Mouse (Mus musculus) forelimb bud, embryonic 11.5 days (tissue): Measurements from ENCODE around the gene Jsrp1.

ENCODE experiments used
- DNase-seq: peaks from one replicate; pipeline ENCODE4 v3.0.0-alpha.2; 2012; ENCODE audit warnings: low read depth, low spot score

Gene Jsrp1

GRCm38 (mm10) chr10:80813366-80813765 is at the start of gene Jsrp1:
TSS of gene Jsrp1 (minus strand) at chr10:80813498.
- DNase-seq, result no peak

- no peak for DNase-seq
Observed at GRCm38 (mm10) chr10:80862305-80862704, 49.0 kb upstream of the Jsrp1 start.

- DNase-seq, result no peak
Observed at GRCm38 (mm10) chr10:80858350-80858935, 45.1 kb upstream of the Jsrp1 start.

GRCm38 (mm10) chr10:80857848-80858247 is 44.5 kb upstream of the Jsrp1 start:
- no peak for DNase-seq

GRCm38 (mm10) chr10:80857386-80857785 is 44.1 kb upstream of the Jsrp1 start:
- DNase-seq, result no peak

- DNase-seq, result no peak
Observed at GRCm38 (mm10) chr10:80856908-80857307, 43.6 kb upstream of the Jsrp1 start.

- DNase-seq, result peak; percentile 41
Observed at GRCm38 (mm10) chr10:80856267-80856666, 43.0 kb upstream of the Jsrp1 start.

- no peak for DNase-seq
Observed at GRCm38 (mm10) chr10:80855749-80856073, 42.4 kb upstream of the Jsrp1 start.

GRCm38 (mm10) chr10:80854913-80855748 is 41.8 kb upstream of the Jsrp1 start, which contains the start of the genes Lsm7 and Sppl2b:
TSS of gene Lsm7 (minus strand) at chr10:80855209.
TSS of gene Sppl2b (plus strand) at chr10:80855275.
- DNase-seq, result peak; percentile 96

GRCm38 (mm10) chr10:80848571-80848970 is 35.3 kb upstream of the Jsrp1 start:
- DNase-seq, result no peak

GRCm38 (mm10) chr10:80845732-80846131 is 32.4 kb upstream of the Jsrp1 start:
- no peak for DNase-seq

- DNase-seq, result no peak
Observed at GRCm38 (mm10) chr10:80845055-80845693, 31.9 kb upstream of the Jsrp1 start.

- no peak for DNase-seq
Observed at GRCm38 (mm10) chr10:80843931-80844547, 30.7 kb upstream of the Jsrp1 start, which contains the start of gene Lingo3. TSS of gene Lingo3 (minus strand) at chr10:80844039.

GRCm38 (mm10) chr10:80843087-80843930 is 30.0 kb upstream of the Jsrp1 start:
- no peak for DNase-seq

GRCm38 (mm10) chr10:80842334-80842733 is 29.0 kb upstream of the Jsrp1 start:
- DNase-seq, result no peak

- DNase-seq, result no peak
Observed at GRCm38 (mm10) chr10:80841685-80842084, 28.4 kb upstream of the Jsrp1 start.

- DNase-seq, result no peak
Observed at GRCm38 (mm10) chr10:80839848-80840247, 26.6 kb upstream of the Jsrp1 start.

- DNase-seq, result no peak
Observed at GRCm38 (mm10) chr10:80838346-80838912, 25.1 kb upstream of the Jsrp1 start.

GRCm38 (mm10) chr10:80837827-80838226 is 24.5 kb upstream of the Jsrp1 start:
- no peak for DNase-seq

- no peak for DNase-seq
Observed at GRCm38 (mm10) chr10:80836949-80837379, 23.7 kb upstream of the Jsrp1 start.

- DNase-seq, result no peak
Observed at GRCm38 (mm10) chr10:80835617-80836016, 22.3 kb upstream of the Jsrp1 start.
